Mouse (Mus musculus): ENCODE data around the gene Abcb1a.

Gene Abcb1a

DNA sequence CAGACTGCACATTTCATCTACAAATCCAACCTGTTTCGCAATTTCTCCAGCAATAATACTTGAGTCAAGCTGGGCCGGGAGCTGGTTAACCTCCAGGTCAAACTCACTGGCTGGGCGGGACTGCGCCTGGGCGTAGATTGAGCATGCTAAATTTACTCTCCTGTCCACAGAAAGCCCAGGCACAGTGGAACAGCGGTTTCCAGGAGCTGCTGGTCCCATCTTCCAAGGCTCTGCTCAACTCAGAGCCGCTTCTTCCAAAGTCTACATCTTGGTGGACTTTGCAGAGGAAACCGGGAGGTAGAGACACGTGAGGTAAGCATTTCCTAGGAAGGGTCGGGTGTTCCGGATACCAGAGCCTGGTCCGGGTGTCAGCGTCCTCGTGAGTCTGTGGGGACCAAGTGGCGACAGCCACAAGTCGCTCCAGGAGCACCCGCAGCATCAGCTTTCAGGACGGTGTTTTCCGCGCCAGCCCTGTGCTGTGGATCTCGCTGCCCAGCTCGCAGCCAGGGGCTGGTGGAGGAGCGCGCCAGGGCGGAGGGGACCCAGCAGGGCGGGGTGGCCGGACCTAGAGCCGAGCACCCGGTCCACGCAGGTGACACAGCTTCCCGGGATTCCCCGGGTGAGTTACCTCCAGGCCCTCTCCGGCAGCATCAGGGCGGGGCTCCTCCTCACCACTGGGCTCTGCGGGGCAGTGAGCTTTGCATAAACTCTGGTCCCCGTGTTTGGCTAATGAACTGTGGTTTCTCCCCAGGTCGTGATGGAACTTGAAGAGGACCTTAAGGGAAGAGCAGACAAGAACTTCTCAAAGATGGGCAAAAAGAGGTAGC lies at the start of gene Abcb1a:
Gene Abcb1a, plus strand, starts transcription at position 167 of the 827 bp plus-strand sequence.
- peak; percentile 71 to 86 for DNase-seq

DNA sequence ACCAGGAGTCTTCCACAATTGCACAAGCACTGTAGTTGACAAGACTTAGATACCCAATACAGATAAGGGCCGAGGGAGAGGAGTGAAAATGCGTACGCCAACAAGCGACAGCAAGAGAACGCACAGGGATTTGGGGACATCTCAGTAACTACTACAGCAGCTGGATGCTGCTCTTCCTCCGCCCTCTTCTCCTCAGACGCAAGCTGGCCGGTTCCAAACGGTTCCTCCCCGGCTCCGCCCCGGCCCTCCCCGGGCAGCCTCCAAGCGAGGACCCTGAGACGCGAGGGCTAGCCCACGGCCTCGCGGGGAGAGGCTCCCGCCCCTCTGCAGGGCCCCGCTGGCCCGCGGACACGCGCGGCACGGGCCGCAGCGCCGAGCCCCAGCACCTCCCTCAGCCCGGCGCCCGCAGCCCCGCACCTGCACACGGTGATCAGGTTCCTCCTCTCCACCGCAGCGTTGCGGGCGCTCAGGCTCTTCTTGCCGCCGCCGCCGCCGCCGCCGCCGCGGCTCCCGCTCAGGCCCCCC lies 37.7 kb upstream of the Abcb1a start:
- DNase-seq, result peak; percentile 30 to 64

DNA sequence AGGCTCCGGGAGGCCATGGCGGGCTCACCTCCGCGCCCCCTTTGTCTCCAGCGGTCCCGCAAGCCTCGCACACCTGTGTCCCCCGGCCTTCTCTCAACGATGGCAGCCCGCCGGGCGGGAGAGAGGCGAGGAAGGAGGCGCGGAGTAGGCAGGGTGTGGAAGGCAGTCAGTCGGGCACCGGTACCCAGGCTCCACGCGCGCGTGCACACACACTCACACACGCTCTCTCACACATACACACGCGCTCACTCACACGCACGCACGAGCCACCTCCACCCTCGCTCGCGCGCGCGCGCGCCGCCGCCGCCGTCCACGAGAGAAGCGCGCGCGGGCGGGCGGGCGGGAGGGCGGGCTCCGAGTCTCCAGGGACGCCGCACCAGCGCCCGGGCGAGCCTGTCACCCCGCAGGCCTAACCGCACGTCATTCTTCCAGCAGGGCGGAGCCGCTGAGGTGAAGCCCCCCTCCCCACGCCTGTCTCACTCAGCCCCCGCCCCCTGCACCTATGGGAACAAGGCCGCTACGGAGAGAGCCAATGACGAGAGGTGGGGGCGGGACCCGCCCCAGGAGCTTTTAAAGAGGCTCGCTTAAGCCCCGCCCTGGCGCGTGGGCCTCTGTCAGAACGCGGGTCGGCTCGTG lies 37.2 kb upstream of the Abcb1a start, which contains the start of gene Rundc3b:
Gene Rundc3b, minus strand, starts transcription at position 357 of the 636 bp plus-strand sequence.
- peak; percentile 90 to 95 for DNase-seq

DNA sequence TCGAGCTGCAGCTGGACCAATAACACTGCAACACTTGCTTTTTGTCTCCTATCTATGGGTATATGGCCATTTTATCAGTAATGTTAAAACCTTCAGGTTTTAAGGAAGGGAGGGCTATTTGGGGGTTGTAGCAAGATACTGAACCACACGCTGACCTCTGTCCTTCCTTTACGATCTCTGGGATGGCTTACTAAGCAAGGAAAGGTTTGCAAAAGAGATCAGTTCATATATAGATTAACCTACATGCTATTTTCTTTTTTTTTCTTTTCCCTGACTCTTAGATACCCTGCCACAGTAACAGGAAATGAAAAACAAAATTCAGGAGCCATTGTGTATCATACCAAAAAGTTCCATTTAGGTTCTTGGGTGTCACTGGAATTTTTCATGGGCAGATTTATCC lies 27.0 kb upstream of the Abcb1a start:
- no peak for DNase-seq

DNA sequence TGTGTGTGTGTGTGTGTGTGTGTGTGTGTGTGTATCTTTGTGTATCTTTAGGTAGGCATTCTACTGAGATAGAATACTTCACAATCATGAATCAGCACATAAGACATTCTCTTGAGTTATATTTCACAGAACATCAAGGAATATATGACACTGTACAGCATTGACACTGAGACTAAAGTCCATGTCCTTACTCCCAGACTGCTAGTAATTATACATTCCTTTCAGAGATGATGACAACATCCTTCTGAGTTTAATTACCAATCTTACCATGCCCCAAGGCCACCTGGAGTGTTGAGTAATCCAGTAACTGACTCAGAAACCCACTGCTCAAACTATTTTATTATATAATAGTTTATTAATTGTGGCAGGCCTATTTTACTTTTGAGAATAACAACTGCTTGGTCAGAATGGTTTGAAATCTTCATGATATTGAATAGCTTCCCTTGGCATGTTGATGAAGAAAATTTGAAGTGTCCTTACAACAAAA lies 25.3 kb upstream of the Abcb1a start:
- no peak for DNase-seq

DNA sequence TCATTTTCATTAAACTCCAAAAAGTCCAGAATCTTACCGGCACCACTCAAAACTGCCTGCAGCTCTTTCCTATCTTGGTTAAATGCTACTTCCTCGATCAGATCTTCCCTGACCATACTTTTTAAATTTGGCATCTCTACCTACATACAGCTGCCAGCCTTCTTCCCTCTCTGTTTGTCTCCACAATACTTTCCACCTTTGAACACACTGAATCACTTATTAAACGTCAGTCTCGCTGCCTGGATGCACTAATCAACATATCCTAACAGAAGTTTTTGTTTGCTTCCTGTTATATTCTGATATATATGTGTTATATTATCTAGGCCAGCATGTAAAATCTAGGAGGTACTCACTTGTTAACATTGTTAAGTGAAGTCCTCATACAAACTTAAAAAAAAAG lies 11.6 kb upstream of the Abcb1a start:
- DNase-seq, result no peak

DNA sequence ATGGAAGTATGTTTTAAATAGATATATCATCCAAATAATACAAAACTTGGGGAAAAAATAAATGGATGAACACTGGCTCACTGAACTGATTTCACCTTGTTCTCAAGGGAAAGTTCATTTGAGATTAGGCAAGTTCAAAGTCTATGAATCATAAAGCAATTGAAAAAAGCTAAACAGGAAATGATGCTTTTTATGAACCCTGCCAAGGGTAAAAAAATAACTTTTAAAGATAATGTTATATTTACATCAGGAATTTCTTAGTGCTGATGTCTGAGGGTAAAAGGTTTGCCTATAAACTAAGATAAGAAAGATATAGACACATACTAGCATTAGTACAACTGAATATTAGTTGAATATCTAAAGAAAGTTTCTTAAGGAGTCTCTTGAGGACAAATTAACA lies 11.1 kb upstream of the Abcb1a start:
- no peak for DNase-seq

DNA sequence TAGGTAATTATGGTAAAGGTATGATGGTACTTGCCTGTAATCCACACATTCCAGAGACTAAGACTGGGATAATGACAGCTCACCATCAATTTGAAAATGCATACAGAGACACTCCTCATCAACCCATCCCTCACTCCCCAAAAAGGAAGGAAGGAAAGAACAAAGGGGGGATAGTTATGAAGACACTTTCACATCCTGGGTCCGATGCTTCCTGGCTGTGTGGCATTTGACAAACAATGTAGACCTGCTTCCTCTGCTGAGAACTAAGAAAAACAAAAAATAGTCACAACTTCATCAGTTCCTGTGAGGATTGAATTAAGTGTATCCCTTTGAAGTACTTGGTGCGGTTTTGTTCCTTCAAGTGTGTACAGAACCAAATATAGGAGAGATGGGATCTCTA lies 7.8 kb upstream of the Abcb1a start:
- DNase-seq, result no peak

DNA sequence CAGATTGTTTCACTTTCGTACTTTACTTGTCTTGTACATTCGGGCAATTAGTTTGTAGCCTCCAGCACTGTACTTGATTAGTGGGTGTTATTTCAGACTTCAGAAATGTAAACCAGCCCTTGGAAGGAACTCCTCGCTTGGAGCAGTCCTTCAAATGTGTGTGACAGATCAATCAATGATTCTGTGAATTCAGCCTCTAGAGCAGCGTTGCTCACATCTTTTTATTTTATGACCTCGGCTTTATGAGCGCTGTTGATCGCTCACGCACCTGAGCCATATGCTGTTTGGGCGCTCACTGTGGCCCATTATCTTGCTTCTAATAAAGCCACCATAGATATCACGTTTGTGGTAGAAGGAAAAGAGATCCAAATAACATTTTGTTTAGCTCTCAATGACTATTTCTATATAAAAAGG lies 868 bp downstream of the Abcb1a start:
- DNase-seq, result no peak

DNA sequence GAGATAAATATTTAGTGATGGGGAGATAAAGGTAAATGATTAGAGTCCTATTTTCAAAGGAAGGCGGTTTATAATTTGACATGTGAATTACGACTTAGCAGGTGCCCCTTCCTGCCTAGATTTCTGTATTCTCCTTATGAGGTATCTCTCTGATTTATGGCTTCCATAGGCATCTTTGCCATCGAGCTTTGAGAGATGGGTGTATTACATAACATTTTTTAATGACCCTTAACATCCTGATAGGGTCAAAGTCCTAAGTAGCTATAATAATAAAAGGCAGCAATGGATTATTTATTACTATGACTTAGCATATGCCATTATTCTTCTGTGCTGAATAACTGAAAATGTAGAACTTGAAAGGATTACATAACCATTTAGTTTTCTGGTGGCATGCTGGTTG lies 4.8 kb downstream of the Abcb1a start:
- DNase-seq, result no peak

DNA sequence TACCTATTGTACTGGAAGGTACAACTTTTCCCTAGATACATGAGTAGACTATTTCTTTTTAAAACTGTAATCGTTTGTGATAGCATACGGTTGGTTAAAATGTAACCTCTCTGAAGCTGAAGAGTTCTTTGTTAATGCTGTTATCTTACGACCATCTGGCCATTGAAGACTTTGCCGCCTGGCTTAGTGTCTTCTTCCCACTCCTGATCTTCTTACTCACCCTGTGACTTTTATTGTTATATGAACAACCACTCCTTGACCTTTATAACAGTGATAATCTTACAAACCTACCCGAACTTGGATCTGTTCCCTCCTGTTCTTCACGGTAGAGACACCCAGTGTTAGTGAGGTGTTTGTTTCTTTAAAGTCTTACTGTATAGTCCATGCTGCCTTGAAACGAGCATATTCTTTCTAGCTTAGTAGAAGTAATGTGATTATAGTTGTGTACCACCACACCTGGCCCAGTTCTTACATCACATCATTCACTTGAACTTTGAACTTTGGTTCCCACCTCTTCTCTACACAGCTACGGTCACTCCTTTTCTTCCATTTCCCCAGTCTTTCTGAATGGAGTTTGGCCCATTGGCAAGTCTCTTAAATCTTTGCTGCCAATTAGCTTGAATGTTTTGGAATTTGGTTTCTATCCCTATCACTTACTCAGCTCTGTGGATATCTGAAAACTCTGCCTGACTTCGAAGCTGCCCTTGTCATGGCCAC lies 8.0 kb downstream of the Abcb1a start:
- DNase-seq, result no peak

DNA sequence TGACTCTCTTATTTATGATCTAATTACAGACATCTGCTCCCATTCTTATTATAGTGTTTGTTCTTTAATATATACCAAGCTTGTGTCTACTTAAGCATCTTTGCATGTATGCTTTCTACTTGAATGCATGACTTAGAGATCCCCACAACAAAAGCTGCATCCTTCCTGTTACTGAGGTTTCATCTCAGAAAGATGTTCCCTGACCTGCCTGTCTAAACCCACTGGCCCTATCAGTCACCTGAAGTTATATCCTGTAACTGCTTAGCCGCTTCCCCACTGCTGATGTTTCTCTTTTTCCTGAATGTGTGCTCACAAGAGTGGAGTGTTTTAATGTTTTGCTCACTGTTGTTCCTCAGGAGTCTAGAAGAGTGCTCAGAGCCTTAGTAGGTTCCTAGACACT lies 9.7 kb downstream of the Abcb1a start:
- no peak for DNase-seq

DNA sequence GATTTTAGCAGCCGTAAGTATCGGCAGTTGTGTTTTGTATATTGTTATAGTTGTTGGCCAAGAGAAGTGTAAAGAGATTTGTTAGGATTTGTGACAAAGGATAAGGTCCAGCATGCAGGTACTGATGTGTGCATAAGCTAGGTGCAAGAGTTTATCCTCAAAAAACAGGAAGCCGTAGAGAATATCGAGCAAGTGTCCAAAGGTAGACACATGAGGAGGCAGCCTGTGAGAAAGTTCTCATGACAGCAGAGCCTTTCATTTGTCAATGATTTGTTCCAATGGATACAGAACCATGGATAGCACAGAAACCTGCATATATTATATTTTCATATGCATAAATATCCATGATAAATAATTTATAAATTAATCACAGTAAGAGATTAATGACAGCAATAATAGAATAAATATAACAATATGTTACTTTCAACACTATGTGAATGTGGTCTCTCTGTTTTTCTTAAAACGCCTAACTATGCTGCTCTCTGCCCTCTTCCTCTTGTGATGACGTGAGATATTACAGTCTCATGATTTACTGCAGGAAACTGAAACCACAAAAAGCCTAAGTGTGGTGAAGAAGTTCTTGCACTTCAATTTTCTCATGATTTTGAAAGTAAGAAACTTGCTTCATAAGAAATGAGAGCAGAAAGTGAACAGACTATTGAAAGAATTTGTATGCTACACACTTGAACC lies 15.5 kb downstream of the Abcb1a start:
- DNase-seq, result no peak

DNA sequence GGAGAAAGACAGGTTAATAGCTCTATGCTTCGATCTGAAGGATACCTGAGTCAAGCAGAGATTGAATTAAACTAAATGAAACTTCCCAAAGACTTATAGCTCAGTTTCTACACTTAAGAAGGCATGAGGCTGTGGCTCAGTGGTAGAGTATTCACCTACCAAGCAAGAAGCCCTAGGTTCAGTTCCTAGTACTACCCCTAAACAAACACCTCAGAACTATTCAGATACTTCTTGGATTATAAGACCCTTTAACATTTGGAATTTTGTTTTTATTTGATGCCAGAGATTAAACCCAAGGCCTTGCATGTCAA lies 16.0 kb downstream of the Abcb1a start:
- DNase-seq, result no peak

DNA sequence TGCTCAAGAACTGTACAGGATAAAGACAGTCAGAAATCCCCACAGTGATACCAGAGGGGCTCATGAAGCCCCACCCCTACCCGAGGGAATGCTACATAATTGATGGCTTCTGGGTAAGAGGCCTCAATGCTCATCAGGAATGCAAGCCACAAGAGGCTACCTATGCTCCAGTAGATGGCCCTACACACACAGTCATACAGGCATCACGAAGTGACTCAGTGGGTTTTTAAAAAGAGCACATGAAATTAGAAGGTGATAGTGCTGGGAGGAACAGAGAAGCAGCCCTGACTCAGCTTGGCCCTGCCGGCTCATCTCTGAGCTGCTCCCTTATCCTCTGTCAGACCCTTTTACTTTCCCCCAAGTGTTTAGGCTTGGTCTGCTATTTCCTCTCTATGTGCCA lies 21.3 kb downstream of the Abcb1a start:
- no peak for DNase-seq

DNA sequence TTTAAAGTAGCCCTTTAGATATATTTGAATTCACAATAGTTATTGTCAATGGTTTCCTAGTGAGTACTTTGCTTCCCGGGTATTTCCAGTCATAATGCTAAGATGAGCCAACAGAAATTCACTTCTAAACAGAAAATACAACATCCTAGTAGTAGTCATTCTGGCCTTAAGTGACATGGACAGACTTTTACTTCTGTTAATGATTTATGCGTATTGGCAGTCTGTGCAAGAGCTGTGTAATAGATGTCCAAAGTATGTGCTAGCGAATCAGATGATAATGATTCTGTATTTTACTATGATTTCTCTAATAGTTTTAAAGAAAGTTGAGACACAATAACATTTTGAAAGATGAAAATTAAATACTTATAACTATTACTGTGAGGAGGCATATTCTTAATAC lies 23.8 kb downstream of the Abcb1a start:
- no peak for DNase-seq

DNA sequence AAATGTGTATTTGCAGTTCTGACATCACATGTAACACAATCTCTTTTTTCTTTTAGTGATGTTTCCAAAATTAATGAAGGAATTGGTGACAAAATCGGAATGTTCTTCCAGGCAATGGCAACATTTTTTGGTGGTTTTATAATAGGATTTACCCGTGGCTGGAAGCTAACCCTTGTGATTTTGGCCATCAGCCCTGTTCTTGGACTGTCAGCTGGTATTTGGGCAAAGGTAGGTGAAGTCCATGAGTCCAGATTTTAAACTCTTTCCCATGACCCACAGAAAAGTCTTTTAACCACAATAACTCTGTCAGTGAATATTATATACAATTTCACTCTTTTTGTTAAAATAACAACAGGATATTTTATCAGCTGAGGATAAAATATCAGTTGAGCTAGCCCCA lies 26.2 kb downstream of the Abcb1a start:
- DNase-seq, result peak; percentile 50 to 69

DNA sequence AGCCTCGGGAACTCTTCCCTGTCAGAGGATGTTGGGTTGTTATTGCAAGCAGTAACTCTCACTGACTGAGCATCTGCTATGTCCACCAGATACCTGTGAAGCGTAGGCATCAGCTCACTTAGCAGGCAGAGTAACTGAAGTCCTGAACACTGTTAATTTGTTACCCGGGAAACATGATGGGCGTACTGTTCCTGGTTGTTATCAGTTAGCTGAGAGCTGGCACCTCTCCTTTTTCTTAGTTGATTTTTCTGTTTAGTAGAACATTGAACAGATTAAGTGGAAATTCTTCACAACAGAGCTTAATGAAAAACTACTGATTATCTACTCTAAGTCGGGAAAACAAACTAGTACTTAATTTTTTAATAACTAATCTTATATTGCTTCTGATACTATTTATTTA lies 27.7 kb downstream of the Abcb1a start:
- DNase-seq, result no peak

DNA sequence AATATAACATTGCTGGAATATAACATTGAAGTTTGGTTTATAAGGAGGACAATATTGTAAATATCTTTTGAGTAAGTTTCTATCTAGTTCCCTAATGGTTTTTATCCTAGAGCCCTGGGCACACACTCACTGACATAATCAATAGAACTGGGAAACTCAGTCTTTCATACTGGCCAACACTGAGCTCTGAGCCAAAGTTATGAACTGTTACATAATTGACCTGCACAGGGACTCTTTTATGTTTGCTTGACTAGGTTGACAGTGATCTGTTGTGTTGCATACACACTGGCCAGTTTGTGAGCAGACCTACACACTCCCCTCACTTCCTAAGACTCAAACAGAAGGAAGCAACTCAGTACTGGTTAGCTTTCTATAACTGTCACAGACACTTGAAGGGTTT lies 56.2 kb downstream of the Abcb1a start:
- no peak for DNase-seq

DNA sequence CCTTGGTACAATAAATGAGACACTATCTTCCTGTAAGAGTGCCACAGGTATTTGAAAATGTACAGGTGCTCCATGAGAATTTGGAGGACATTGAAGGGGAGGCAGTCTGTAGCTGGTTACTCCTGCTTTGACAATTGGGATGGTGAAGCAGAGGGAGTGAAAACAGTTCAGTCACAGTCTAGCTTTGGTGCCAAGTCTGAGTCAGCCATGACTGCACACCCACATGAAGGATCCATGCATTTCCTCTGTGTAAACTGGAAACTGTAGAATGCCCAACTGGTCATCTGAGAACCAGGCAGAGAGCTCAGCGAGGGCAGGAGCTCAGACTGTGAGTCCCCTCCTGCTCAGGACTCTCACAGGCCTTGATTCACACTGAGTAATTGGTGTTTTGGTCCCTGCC lies 59.7 kb downstream of the Abcb1a start:
- DNase-seq, result no peak

DNA sequence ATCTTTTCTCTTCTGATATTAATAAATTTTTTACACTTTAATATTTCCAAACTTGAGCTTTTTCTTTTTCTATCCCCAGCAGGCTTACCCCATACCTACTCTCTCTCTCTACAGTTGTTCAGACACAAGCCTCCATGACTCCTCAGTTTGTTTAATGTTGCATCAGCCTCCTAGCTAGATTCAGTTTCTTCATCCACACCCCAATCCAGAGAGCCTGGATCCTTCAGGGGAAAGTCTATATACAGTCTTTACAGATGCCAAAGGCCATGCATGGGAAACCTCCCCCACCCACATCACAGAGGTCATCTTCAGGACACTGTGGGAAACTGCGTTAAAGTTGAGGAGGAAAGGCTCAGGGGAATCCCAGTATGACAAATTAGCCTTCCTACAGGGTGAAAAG lies 62.3 kb downstream of the Abcb1a start:
- no peak for DNase-seq

DNA sequence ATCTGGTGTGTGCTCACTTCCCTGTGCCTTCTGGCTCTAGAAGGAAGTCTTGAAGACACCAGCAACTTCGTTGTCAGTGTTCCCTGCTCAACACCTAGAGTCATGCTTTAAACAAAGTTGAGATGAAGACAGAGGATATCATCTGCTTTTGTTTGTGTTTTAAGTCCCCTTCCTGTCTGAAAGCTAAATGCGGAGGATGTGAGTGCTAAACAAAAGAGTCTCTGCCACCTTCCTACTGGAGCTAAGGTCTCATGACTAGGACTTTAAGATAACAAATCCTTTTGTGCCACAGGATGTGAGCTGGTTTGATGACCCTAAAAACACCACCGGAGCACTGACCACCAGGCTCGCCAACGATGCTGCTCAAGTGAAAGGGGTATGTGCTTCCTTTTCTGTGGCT lies 63.0 kb downstream of the Abcb1a start:
- no peak for DNase-seq

DNA sequence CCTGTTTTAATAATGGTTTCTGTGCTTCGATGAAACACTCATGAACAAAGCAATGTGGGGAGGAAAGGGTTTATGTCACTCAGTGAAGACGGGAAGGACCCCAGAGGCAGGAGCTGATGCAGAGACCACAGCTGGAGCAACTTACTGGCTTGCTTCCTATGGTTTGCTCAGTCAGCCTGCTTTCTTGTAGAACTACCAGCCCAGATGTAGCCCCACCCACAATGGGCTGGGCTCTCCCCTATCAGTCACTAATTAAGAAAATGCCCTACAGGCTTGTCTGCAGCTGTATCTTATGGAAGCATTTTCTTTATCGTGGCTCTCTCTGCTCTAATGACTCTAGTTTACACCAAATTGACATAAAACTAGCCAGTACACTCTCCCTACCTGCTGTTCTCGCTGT lies 67.9 kb downstream of the Abcb1a start:
- DNase-seq, result no peak
